ENCODE assay signal across 17 mouse cellular contexts in the genomic region with DNA sequence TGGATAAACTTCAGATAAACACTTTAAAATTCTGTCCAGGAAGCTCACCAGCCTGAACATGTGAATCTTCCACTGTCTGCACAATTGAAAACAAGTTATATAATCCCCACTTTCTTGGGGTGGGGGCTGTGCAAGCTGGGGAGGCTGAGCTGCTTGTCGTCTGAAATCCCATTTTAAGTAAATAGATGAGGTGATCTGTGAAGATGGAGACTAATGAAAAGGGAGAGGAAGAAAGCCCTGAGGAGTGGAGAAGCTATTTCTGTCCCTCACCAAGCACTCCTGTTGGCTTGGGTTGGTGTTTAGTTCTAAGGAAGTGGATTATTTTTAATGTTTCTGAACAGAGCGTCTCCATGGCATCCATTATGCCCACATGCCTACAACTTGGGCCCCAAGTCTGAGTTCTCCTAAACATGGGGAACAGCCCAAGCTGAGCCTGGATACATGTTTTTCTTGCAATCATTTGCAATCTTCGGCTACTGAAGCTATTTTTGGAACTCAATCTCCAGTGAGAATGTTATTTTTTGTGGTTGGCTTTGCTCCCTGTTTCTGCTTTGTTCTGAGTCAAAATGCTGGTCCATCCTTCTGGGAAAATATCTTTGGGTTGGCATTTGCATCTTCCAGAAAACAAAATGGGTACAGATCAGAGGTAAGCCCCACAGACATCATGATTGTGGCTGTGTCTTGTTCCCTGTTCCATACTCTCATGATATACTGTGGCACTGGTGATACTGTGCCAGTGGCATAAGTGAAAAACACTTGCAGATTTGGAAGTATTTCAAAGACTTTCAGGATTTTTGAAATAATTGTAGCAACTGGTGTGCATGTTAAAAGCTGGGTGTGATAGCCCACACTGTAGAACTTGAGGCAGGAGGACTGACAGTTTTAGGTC.
A peak's percentile ranks its signal among the peaks of the same experiment; 100 is the strongest.
DNase-seq lines count a peak whose midpoint lies in the region; TF ChIP-seq lines count a peak whose summit lies in the region.
"Had no signal": no experiment of that assay in that cellular context is flagged by ENCODE, and none has a peak within 500 bp of the region (broad histone marks: within the 10 kb centered on the region; RNA-seq: fewer than 3 reads in every experiment).

No protein-coding gene starts in this region.

- no peak for TF ChIP-seq CTCF in thymus, adult 2 months (IDR thresholded peaks at IDR 0.05; ENCODE audit: borderline replicate concordance, control insufficient read depth, extremely low read depth, insufficient read depth, low read length, poor library complexity)

- intact Hi-C loops in left cerebral cortex, postnatal 14 days (cut with DNase I), result loop anchor here (5.0 kb wide), 1 partner anchor 45 kb away; no protein-coding TSS in a partner anchor

- no peaks in the 10 kb centered on the region for H3K27me3 ChIP-seq in thymus, adult 2 months (ENCODE audit: control insufficient read depth, insufficient read depth, low read length)
- H3K27me3 ChIP-seq: hindbrain, embryonic 15.5 days; limb, embryonic 15.5 days had no signal

- TF ChIP-seq POLR2A in thymus, adult 2 months (IDR thresholded peaks at IDR 0.05; ENCODE audit: control insufficient read depth, extremely low read depth, insufficient read depth, low read length, poor library complexity), result no peak

- no peak overlapping the region for H3K4me3 ChIP-seq in thymus, adult 2 months (ENCODE audit: control insufficient read depth, insufficient read depth, low read length)
- H3K4me3 ChIP-seq: forebrain, embryonic 10.5 days; hindbrain, embryonic 15.5 days; limb, embryonic 15.5 days; midbrain, embryonic 10.5 days; myocyte had no signal

- H3K27ac ChIP-seq in thymus, adult 2 months (ENCODE audit: control insufficient read depth, insufficient read depth, low read length), result no peak overlapping the region
- H3K27ac ChIP-seq: forebrain, embryonic 10.5 days; hindbrain, embryonic 15.5 days; kidney, postnatal 0 days; limb, embryonic 15.5 days; midbrain, embryonic 10.5 days had no signal

- no peaks in the 10 kb centered on the region for H3K36me3 ChIP-seq in thymus, adult 2 months (ENCODE audit: control insufficient read depth, insufficient read depth, low read length)
- H3K36me3 ChIP-seq: forebrain, embryonic 10.5 days; hindbrain, embryonic 15.5 days; limb, embryonic 15.5 days; midbrain, embryonic 10.5 days had no signal

- DNase-seq in lung, postnatal 10 days, result peak; percentile 7
- DNase-seq in lung, postnatal 25 days (ENCODE audit: low spot score), result no peak
- DNase-seq in layer of hippocampus, adult 8-10 months (ENCODE audit: low spot score in 2 of 2), result peak; percentile 56 to 57
- DNase-seq in left cerebral cortex, postnatal 14 days (ENCODE audit: low spot score in 2 of 2), result peak; percentile 62 to 82
- DNase-seq in spleen, postnatal 36 days (ENCODE audit: low spot score in 2 of 2), result no peak
- no peak for DNase-seq in cerebellum, adult 8-10 months
- DNase-seq in thymus, adult 2 months, result no peak
- DNase-seq in urinary bladder, postnatal 36 days (ENCODE audit: low spot score in 2 of 2), result no peak
- DNase-seq: B cell, adult 2 months; cerebellum, adult 11-12 months; lung, embryonic 14.5 days had no signal

- 75% methylated on average over 3 of the region's 3 CpGs for WGBS in thymus, adult 2 months

- H3K4me1 ChIP-seq in thymus, adult 2 months (replicated peaks; ENCODE audit: control insufficient read depth, insufficient read depth, low read length), result no peaks in the 10 kb centered on the region
- H3K4me1 ChIP-seq: forebrain, embryonic 10.5 days; hindbrain, embryonic 15.5 days; limb, embryonic 15.5 days; midbrain, embryonic 10.5 days had no signal

Comparison
In these comparisons a context has a peak if more than half of its experiments do, and no peak if none do; other contexts are left out.
1. DNase-seq: peak in lung, postnatal 10 days (single experiment), layer of hippocampus, adult 8-10 months (2 of 2) and left cerebral cortex, postnatal 14 days (2 of 2); none in lung, postnatal 25 days (single experiment), spleen, postnatal 36 days (0 of 2), cerebellum, adult 8-10 months (single experiment), thymus, adult 2 months (single experiment) and urinary bladder, postnatal 36 days (0 of 2).